Mouse (Mus musculus): ENCODE data around the gene Gm10197. TPM values are rescaled to one million over a fixed set of nuclear protein-coding genes. Genes with fewer than 3 reads are reported as not detected.

The Gm10197 gene
- polyA plus RNA-seq, 1 experiment = not detected

DNA sequence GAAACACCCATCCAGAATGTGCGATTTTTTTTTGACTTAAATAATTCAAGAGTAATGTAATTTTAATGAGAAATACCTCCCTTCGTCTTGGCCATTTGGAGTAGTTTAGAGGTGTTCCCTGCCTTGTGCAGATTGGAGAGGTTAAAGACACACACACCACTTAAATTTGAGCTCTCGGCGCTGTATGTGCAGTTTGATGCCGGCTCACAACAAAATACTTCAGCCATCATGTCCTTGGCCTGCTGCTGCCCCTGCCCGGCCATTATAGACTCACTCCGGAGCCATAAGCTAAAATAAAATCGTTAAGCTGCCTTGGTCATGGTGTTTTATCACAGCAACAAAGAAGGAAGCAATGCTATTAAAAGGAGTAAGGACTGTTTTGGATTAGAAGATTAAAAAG, 19.8 kb upstream of the Gm10197 start:
- H3K27me3 ChIP-seq (ENCODE audit: control insufficient read depth, insufficient read depth, insufficient read length) = no peaks in the 10 kb centered on the region
- peaks cover 27% of the 10 kb centered on the region for H3K36me3 ChIP-seq (ENCODE audit: control insufficient read depth, insufficient read depth)
- H3K79me2 ChIP-seq (ENCODE audit: control insufficient read depth, insufficient read depth) = peaks cover 46% of the 10 kb centered on the region
- peak overlapping the region; percentile 83 for H3ac ChIP-seq (ENCODE audit: control insufficient read depth, insufficient read length)
- peak overlapping the region; percentile 92 for H3K4me2 ChIP-seq (ENCODE audit: low read depth)
- H3K4me3 ChIP-seq = peak overlapping the region; percentile 51
- TF ChIP-seq E2F4 (IDR thresholded peaks at IDR 0.05; ENCODE audit: insufficient read depth) (no peak), TCF3 (IDR thresholded peaks at IDR 0.05; ENCODE audit: insufficient read length, low read depth) (no peak), REST (IDR thresholded peaks at IDR 0.05; ENCODE audit: insufficient read depth, insufficient read length) (no peak), TCF12 (IDR thresholded peaks at IDR 0.05; ENCODE audit: insufficient read depth, poor library complexity, severe bottlenecking) (no peak), SRF (IDR thresholded peaks at IDR 0.05; ENCODE audit: control insufficient read depth, insufficient read length, low read depth) (no peak)

DNA sequence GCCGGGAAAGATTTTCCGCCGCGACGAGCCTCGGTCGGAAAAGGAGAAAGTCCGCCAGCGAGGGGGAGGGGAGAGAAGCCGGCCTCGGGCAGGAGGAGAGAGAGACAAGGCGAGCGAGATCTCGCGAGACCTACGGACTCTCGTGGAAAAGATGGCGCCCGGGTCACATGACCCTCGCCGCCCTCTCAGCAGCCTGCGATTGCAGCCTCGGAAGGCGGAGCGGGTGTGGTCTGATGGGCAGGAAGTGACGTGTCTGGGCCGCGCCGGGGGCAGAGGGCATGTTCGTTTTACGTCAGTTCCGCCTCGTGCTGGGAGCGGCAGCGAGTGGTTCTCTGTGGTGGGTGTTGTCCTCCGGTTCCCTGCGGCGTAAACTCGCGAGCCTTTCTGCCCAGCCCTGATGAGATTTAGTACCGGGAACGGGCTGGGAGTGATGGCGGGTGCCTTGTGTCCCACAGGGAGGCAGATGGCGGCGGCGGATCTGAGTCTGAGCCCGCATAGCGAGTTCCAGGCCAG, 19.0 kb upstream of the Gm10197 start, which contains the start of gene Smndc1:
Gene Smndc1, minus strand, starts transcription at position 84 of the 513 bp plus-strand sequence.
- Histone ChIP-seq H3K79me2 (ENCODE audit: control insufficient read depth, insufficient read depth) (peaks cover 55% of the 10 kb centered on the region), H3K36me3 (ENCODE audit: control insufficient read depth, insufficient read depth) (peaks cover 34% of the 10 kb centered on the region), H3K27me3 (ENCODE audit: control insufficient read depth, insufficient read depth, insufficient read length) (no peaks in the 10 kb centered on the region), H3K4me3 (peak within 1 kb of the TSS; percentile 51), H3ac (ENCODE audit: control insufficient read depth, insufficient read length) (peak within 1 kb of the TSS; percentile 83), H3K4me2 (ENCODE audit: low read depth) (peak within 1 kb of the TSS; percentile 92)
- TF ChIP-seq TCF3 (IDR thresholded peaks at IDR 0.05; ENCODE audit: insufficient read length, low read depth) (no peak), CEBPB (IDR thresholded peaks at IDR 0.05; ENCODE audit: insufficient read depth, poor library complexity, severe bottlenecking) (no peak), SRF (IDR thresholded peaks at IDR 0.05; ENCODE audit: control insufficient read depth, insufficient read length, low read depth) (peak; percentile 88), E2F4 (IDR thresholded peaks at IDR 0.05; ENCODE audit: insufficient read depth) (no peak), TCF12 (IDR thresholded peaks at IDR 0.05; ENCODE audit: insufficient read depth, poor library complexity, severe bottlenecking) (no peak), MAX (IDR thresholded peaks at IDR 0.05; ENCODE audit: low read depth) (no peak), POLR2A (IDR thresholded peaks at IDR 0.05; ENCODE audit: insufficient read length, low read depth) (peak; percentile 86), MYOD1 (IDR thresholded peaks at IDR 0.05; ENCODE audit: control insufficient read depth in 1 of 3, insufficient read length in 2 of 3, low read depth in 2 of 3) (no peak), MYOG (IDR thresholded peaks at IDR 0.05; ENCODE audit: control insufficient read depth in 1 of 3, insufficient read depth in 1 of 3, insufficient read length in 2 of 3, low read depth in 2 of 3) (no peak), REST (IDR thresholded peaks at IDR 0.05; ENCODE audit: insufficient read depth, insufficient read length) (no peak), POLR2AphosphoS2 (IDR thresholded peaks at IDR 0.05; ENCODE audit: insufficient read length, low read depth) (peak; percentile 89), USF1 (IDR thresholded peaks at IDR 0.05; ENCODE audit: low read depth) (peak; percentile 96)

DNA sequence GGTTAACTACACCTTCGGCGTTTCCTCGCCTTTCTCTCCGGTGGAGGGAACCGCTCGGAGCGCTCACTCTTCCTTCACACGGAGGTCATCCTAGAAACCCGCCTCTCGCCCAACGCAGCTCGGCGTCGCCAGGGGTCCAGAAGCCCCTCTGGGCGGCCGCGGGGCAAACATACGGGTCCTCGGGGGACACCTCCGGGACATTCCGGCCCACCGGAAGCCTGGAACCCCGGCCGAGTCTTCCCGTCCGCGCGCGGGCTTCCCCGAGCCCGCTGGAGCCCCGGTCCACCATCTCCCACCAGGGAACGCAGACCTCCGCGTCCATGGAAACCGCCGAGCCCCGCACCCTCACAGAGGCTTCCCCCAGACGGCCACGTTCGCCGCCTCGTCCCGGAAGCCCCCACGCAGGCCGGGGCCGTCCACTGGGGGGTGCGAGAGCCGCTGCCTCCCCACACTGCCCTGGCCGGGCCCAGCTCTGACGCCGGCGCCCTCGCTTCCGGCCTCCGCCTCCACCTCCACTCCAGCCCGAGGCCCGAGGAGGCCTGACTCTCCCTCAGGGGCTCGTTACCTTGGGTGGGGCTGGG, 18.4 kb upstream of the Gm10197 start:
- H3ac ChIP-seq (ENCODE audit: control insufficient read depth, insufficient read length) = peak overlapping the region; percentile 83
- H3K4me3 ChIP-seq = peak overlapping the region; percentile 51
- no peak for TF ChIP-seq USF1 (IDR thresholded peaks at IDR 0.05; ENCODE audit: low read depth)
- TF ChIP-seq MAX (IDR thresholded peaks at IDR 0.05; ENCODE audit: low read depth) = no peak
- TF ChIP-seq MYOG (IDR thresholded peaks at IDR 0.05; ENCODE audit: control insufficient read depth in 1 of 3, insufficient read depth in 1 of 3, insufficient read length in 2 of 3, low read depth in 2 of 3) = no peak
- no peak for TF ChIP-seq POLR2A (IDR thresholded peaks at IDR 0.05; ENCODE audit: insufficient read length, low read depth)
- no peak for TF ChIP-seq E2F4 (IDR thresholded peaks at IDR 0.05; ENCODE audit: insufficient read depth)
- TF ChIP-seq TCF3 (IDR thresholded peaks at IDR 0.05; ENCODE audit: insufficient read length, low read depth) = no peak
- TF ChIP-seq POLR2AphosphoS2 (IDR thresholded peaks at IDR 0.05; ENCODE audit: insufficient read length, low read depth) = no peak
- TF ChIP-seq MYOD1 (IDR thresholded peaks at IDR 0.05; ENCODE audit: control insufficient read depth in 1 of 3, insufficient read length in 2 of 3, low read depth in 2 of 3) = no peak
- TF ChIP-seq REST (IDR thresholded peaks at IDR 0.05; ENCODE audit: insufficient read depth, insufficient read length) = no peak
- no peak for TF ChIP-seq TCF12 (IDR thresholded peaks at IDR 0.05; ENCODE audit: insufficient read depth, poor library complexity, severe bottlenecking)
- no peak for TF ChIP-seq SRF (IDR thresholded peaks at IDR 0.05; ENCODE audit: control insufficient read depth, insufficient read length, low read depth)
- no peak for TF ChIP-seq CEBPB (IDR thresholded peaks at IDR 0.05; ENCODE audit: insufficient read depth, poor library complexity, severe bottlenecking)

GRCm38 (mm10) chr19:53389417-53389816, 17.9 kb upstream of the Gm10197 start:
- Histone ChIP-seq H3K4me3 (peak overlapping the region; percentile 51), H3K79me2 (ENCODE audit: control insufficient read depth, insufficient read depth) (peaks cover 63% of the 10 kb centered on the region), H3K27me3 (ENCODE audit: control insufficient read depth, insufficient read depth, insufficient read length) (no peaks in the 10 kb centered on the region), H3K4me2 (ENCODE audit: low read depth) (peak overlapping the region; percentile 71), H3K36me3 (ENCODE audit: control insufficient read depth, insufficient read depth) (peaks cover 44% of the 10 kb centered on the region), H3ac (ENCODE audit: control insufficient read depth, insufficient read length) (peak overlapping the region; percentile 83)
- TF ChIP-seq MYOG (IDR thresholded peaks at IDR 0.05; ENCODE audit: control insufficient read depth in 1 of 3, insufficient read depth in 1 of 3, insufficient read length in 2 of 3, low read depth in 2 of 3) = no peak
- TF ChIP-seq REST (IDR thresholded peaks at IDR 0.05; ENCODE audit: insufficient read depth, insufficient read length) = no peak
- TF ChIP-seq TCF3 (IDR thresholded peaks at IDR 0.05; ENCODE audit: insufficient read length, low read depth) = no peak
- no peak for TF ChIP-seq USF1 (IDR thresholded peaks at IDR 0.05; ENCODE audit: low read depth)
- no peak for TF ChIP-seq POLR2AphosphoS2 (IDR thresholded peaks at IDR 0.05; ENCODE audit: insufficient read length, low read depth)
- TF ChIP-seq MYOD1 (IDR thresholded peaks at IDR 0.05; ENCODE audit: control insufficient read depth in 1 of 3, insufficient read length in 2 of 3, low read depth in 2 of 3) = no peak
- no peak for TF ChIP-seq CEBPB (IDR thresholded peaks at IDR 0.05; ENCODE audit: insufficient read depth, poor library complexity, severe bottlenecking)
- TF ChIP-seq TCF12 (IDR thresholded peaks at IDR 0.05; ENCODE audit: insufficient read depth, poor library complexity, severe bottlenecking) = no peak

More for the DNA sequence above, 18.4 kb upstream of the Gm10197 start:
- H3K79me2 ChIP-seq (ENCODE audit: control insufficient read depth, insufficient read depth) = peaks cover 58% of the 10 kb centered on the region
- no peaks in the 10 kb centered on the region for H3K27me3 ChIP-seq (ENCODE audit: control insufficient read depth, insufficient read depth, insufficient read length)
- peaks cover 39% of the 10 kb centered on the region for H3K36me3 ChIP-seq (ENCODE audit: control insufficient read depth, insufficient read depth)
- peak overlapping the region; percentile 71 for H3K4me2 ChIP-seq (ENCODE audit: low read depth)
